Comparison of ENCODE assay signal across 9 mouse cellular contexts in genomic region chr1:182991002-182991778, GRCm38 (mm10). TPM values are rescaled to one million over a fixed set of nuclear protein-coding genes. Genes with fewer than 3 reads are reported as not detected.
A peak's percentile ranks its signal among the peaks of the same experiment; 100 is the strongest.
DNase-seq lines count a peak whose midpoint lies in the region; ATAC-seq lines count a peak whose summit lies in the region.
"Had no signal": no experiment of that assay in that cellular context is flagged by ENCODE, and none has a peak within 500 bp of the region (broad histone marks: within the 10 kb centered on the region; RNA-seq: fewer than 3 reads in every experiment).

No protein-coding gene starts in this region.

- peak; percentile 71 for DNase-seq in MN1 (ENCODE audit: low spot score)
- peak; percentile 32 for DNase-seq in c-Kit-positive CD71-positive TER-119-negative erythroid progenitor cells, embryonic 14.5 days (ENCODE audit: low read depth)
- DNase-seq in hindbrain, embryonic 10.5 days (ENCODE audit: low spot score), result peak; percentile 61
- peak; percentile 43 for DNase-seq in layer of hippocampus, adult 9-11 months
- peak; percentile 78 for DNase-seq in lung, postnatal 36 days
- peak; percentile 62 to 71 for DNase-seq in right cerebral cortex, postnatal 10 days (ENCODE audit: low spot score in 2 of 2)
- peak; percentile 55 to 71 for DNase-seq in urinary bladder, postnatal 4 days (ENCODE audit: low spot score in 2 of 2)
- DNase-seq: liver, embryonic 13.5 days had no signal

- no peak overlapping the region for H3K4me3 ChIP-seq in forebrain, embryonic 12.5 days (replicated peaks)
- H3K4me3 ChIP-seq in hindbrain, embryonic 10.5 days, result no peak overlapping the region
- H3K4me3 ChIP-seq: liver, embryonic 13.5 days had no signal

- peak; percentile 64; the same call in 1 of the 2 replicates for ATAC-seq in forebrain, embryonic 12.5 days (ENCODE audit: low FRiP score)

- peaks cover 26% of the 10 kb centered on the region for H3K27me3 ChIP-seq in forebrain, embryonic 12.5 days
- H3K27me3 ChIP-seq in hindbrain, embryonic 10.5 days (ENCODE audit: insufficient read depth, poor library complexity, severe bottlenecking), result peaks cover 9% of the 10 kb centered on the region; the same call in 1 of the 2 replicates
- H3K27me3 ChIP-seq: liver, embryonic 13.5 days had no signal

- H3K9me3 ChIP-seq in forebrain, embryonic 12.5 days, result no peaks in the 10 kb centered on the region
- no peaks in the 10 kb centered on the region for H3K9me3 ChIP-seq in hindbrain, embryonic 10.5 days
- H3K9me3 ChIP-seq: liver, embryonic 13.5 days had no signal

- no peak overlapping the region for H3K9ac ChIP-seq in forebrain, embryonic 12.5 days
- H3K9ac ChIP-seq: liver, embryonic 13.5 days had no signal

- 21% methylated on average over 7 of the region's 7 CpGs for WGBS in forebrain, embryonic 12.5 days
- WGBS in hindbrain, embryonic 10.5 days, result 20% methylated on average over 7 of the region's 7 CpGs

- H3K4me1 ChIP-seq in forebrain, embryonic 12.5 days, result no peaks in the 10 kb centered on the region
- H3K4me1 ChIP-seq in hindbrain, embryonic 10.5 days (replicated peaks), result no peaks in the 10 kb centered on the region
- H3K4me1 ChIP-seq: liver, embryonic 13.5 days had no signal

- no peak overlapping the region for H3K27ac ChIP-seq in forebrain, embryonic 12.5 days
- H3K27ac ChIP-seq in hindbrain, embryonic 10.5 days, result no peak overlapping the region
- H3K27ac ChIP-seq: liver, embryonic 13.5 days had no signal

- H3K36me3 ChIP-seq in forebrain, embryonic 12.5 days (replicated peaks), result no peaks in the 10 kb centered on the region
- no peaks in the 10 kb centered on the region for H3K36me3 ChIP-seq in hindbrain, embryonic 10.5 days
- H3K36me3 ChIP-seq: liver, embryonic 13.5 days had no signal

- no peak overlapping the region for H3K4me2 ChIP-seq in forebrain, embryonic 12.5 days
- H3K4me2 ChIP-seq: liver, embryonic 13.5 days had no signal

RNA-seq across cellular contexts. Expression of gene Tlr5, which starts 36.6 kb away (rescaled TPM):
- polyA plus RNA-seq in forebrain, embryonic 12.5 days (2016; fragmentation: Nextera tagmentation; extraction: Ambion mirVana), result 0.17 and 0.31 TPM in 2 replicates
- 0.33 and 0.42 TPM in 2 replicates for polyA plus RNA-seq in hindbrain, embryonic 10.5 days (2016; fragmentation: Nextera tagmentation; extraction: Ambion mirVana)
